Mouse (Mus musculus) embryonic facial prominence, embryonic 15.5 days (tissue): Measurements from ENCODE around the gene Polr2l. TPM values are rescaled to one million over a fixed set of nuclear protein-coding genes. Genes with fewer than 3 reads are reported as not detected.
A peak's percentile ranks its signal among the peaks of the same experiment; 100 is the strongest.

ENCODE experiments used
- ATAC-seq: fragments of 200-750 bp; cut with Nextera tagmentation; 2 replicates; pipeline ENCODE4 v1.8.0; 2017; ENCODE audit warnings: low read depth, moderate TSS enrichment; ENCODE audit not compliant: insufficient number of reproducible peaks, low FRiP score, low TSS enrichment
- H3K27ac ChIP-seq: fragments of 300-500 bp; sonication (generic); replicated peaks from 2 replicates; pipeline ENCODE4 v1.5.1; 2015; ENCODE audit warnings: mild to moderate bottlenecking, inconsistent platforms
- H3K27me3 ChIP-seq: fragments of 300-500 bp; sonication (generic); 2 replicates; pipeline ENCODE4 v1.6.1; 2015; ENCODE audit warnings: inconsistent platforms
- H3K36me3 ChIP-seq: fragments of 300-500 bp; sonication (generic); 2 replicates; pipeline ENCODE4 v1.6.1; 2015; ENCODE audit warnings: mild to moderate bottlenecking, inconsistent platforms
- H3K4me1 ChIP-seq: fragments of 300-500 bp; sonication (generic); 2 replicates; pipeline ENCODE4 v1.6.1; 2015; ENCODE audit warnings: inconsistent platforms
- H3K4me2 ChIP-seq: fragments of 300-500 bp; sonication (generic); replicated peaks from 2 replicates; pipeline ENCODE4 v1.6.1; 2015; ENCODE audit warnings: mild to moderate bottlenecking, inconsistent platforms
- H3K4me3 ChIP-seq: fragments of 300-500 bp; sonication (generic); replicated peaks from 2 replicates; pipeline ENCODE4 v1.5.1; 2015; ENCODE audit warnings: mild to moderate bottlenecking, inconsistent platforms
- H3K9ac ChIP-seq: fragments of 300-500 bp; sonication (generic); 2 replicates; pipeline ENCODE4 v1.6.1; 2015; ENCODE audit warnings: inconsistent platforms
- H3K9me3 ChIP-seq: fragments of 300-500 bp; sonication (generic); replicated peaks from 2 replicates; pipeline ENCODE4 v1.6.1; 2016; ENCODE audit warnings: inconsistent platforms
- WGBS: fragments of 180-500 bp; shearing (Covaris S2); methylation state at CpG from one replicate; pipeline ENCODE4 v1.1.7; 2015; 5-methylcytosine and 5-hydroxymethylcytosine counted together
- polyA plus RNA-seq: library from polyadenylated mRNA; unstranded; fragments of >200 nt; fragmentation: Nextera tagmentation; extraction: Ambion mirVana; gene quantifications from 2 replicates; pipeline ENCODE4 v1.2.1, GENCODE M21; 2015

Gene Polr2l
- 63.9 and 66.4 TPM in 2 replicates for polyA plus RNA-seq

DNA sequence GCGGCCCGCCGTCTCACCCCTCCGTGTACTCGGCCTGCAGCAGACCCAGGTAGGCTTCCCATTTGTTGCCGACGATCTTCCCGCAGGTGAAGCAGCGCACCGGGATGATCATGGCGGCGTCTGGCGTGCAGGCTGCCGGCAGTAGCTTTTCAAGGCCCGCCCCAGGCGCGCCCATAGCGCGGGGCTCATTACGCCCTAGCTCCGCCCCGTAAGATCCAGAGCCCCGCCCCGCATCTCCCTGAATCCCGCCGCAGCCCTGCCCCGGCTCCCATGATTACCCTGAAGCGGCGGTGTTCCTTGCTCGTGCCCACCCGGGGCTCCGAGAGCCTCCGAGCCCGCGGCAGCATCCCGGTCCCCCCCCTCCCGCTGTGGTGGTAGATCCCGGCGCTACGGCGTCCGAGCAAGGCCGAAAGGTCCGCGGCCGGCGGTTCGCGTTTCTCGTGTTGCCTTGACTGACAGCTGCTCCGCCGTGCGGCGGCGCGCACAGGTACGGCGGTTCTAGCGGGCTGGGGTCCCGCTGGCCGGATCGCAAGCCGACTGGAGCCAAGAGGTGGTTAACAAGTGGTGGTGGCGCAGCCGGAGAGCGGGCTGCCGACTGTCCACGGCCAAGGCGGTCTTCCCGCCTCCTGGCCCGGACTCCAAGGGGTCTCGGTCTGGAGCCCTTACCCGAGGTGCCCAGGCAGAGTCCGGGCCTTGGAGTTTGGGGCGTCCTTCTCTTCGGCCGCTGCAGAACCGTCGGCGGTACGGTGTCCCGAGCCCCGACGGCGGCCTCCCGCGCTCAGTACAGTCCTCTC, at the start of gene Polr2l, which contains the start of gene Tspan4:
TSS of gene Polr2l (minus strand) at position 122 of the 794 bp plus-strand sequence.
TSS of gene Tspan4 (plus strand) at position 230 of the 794 bp plus-strand sequence.
- Histone ChIP-seq H3K9me3 (no peaks in the 10 kb centered on the region), H3K4me3 (peak within 1 kb of the TSS; percentile 76), H3K9ac (peak within 1 kb of the TSS; percentile 71), H3K36me3 (peaks cover 25% of the 10 kb centered on the region), H3K4me1 (peaks cover 45% of the 10 kb centered on the region), H3K27ac (peak within 1 kb of the TSS; percentile 92), H3K27me3 (no peaks in the 10 kb centered on the region), H3K4me2 (peak within 1 kb of the TSS; percentile 90)
- peak; percentile 61 for ATAC-seq
- WGBS: under 1% methylated on average over 82 of the region's 87 CpGs

DNA sequence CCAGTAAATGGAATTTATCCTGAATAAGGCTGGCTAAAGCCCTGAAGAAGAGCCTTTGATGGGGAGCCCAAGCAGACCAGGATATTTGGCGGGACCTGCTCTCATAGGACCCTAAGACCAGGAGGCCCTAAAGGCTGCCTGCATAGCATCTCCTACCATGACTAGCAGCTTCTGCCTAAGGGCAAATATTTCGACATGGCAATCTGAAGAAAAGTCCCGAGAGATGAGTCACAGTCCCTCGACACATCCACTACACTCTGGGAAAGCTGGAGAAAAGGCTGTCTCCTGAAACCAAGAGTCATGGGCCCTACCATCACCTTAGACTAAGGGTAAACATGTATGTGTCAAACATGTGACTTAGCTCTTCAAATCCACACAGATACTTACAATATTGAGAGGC, 49.3 kb upstream of the Polr2l start:
- WGBS: 67% methylated on average over 4 of the region's 4 CpGs
- Histone ChIP-seq H3K27ac (no peak overlapping the region), H3K36me3 (peaks cover 34% of the 10 kb centered on the region), H3K4me2 (no peak overlapping the region), H3K27me3 (no peaks in the 10 kb centered on the region), H3K9me3 (no peaks in the 10 kb centered on the region), H3K4me3 (no peak overlapping the region), H3K9ac (no peak overlapping the region), H3K4me1 (no peaks in the 10 kb centered on the region; the same call in 1 of the 2 replicates)
- no peak for ATAC-seq

DNA sequence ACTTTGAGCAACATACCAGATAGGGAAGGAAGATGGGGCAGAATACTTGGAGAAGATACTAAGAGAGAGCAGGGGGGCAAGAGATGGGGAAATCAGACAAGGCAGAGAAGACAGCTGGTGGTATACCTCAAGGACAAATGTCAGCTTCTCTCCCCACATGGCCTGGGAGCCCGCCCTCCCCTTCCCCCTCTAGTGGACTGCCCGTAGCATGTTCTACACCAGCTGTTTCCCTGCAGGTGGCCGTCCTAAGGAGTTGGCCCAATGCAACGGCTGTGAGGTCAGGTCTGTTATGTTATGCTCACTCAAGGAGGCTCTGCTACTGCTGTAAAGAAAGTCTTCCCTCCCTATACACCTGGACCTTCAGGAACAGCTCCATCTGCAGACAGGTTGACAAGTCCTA, 48.1 kb upstream of the Polr2l start:
- H3K4me3 ChIP-seq: no peak overlapping the region
- ATAC-seq: no peak
- H3K27me3 ChIP-seq: no peaks in the 10 kb centered on the region
- no peaks in the 10 kb centered on the region for H3K9me3 ChIP-seq
- H3K27ac ChIP-seq: no peak overlapping the region
- no peak overlapping the region for H3K4me2 ChIP-seq
- 57% methylated on average over 3 of the region's 4 CpGs for WGBS
- no peak overlapping the region for H3K9ac ChIP-seq
- no peaks in the 10 kb centered on the region; the same call in 1 of the 2 replicates for H3K4me1 ChIP-seq
- H3K36me3 ChIP-seq: peaks cover 24% of the 10 kb centered on the region

DNA sequence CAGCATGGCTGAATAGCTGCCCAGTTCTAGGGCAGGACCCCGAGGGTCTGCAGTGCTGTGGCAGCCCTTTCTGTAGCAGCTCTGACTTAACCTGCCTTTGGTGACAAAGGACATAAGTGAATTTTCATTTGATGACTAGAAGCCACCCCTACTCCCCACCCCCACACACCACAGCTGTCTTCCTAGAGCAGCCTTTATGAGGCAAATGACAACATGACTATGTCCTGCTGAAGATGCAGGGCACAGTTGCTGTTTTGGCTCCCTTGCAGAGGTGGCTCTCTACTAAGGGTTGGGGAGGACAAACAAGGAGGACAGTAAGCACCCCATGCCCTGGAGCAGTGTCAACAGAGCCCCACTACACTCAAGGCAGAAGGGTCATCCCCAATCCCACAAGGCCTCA, 44.9 kb upstream of the Polr2l start:
- Histone ChIP-seq H3K36me3 (peaks cover 17% of the 10 kb centered on the region; the same call in 1 of the 2 replicates), H3K27ac (no peak overlapping the region), H3K9me3 (no peaks in the 10 kb centered on the region), H3K4me1 (0 out of 2 replicates have a peak, but pooled peaks cover 2% of the 10 kb centered on the region), H3K27me3 (no peaks in the 10 kb centered on the region), H3K4me2 (no peak overlapping the region), H3K9ac (no peak overlapping the region), H3K4me3 (no peak overlapping the region)
- no peak for ATAC-seq
- WGBS: 76% methylated on average over 1 of the region's 1 CpGs

DNA sequence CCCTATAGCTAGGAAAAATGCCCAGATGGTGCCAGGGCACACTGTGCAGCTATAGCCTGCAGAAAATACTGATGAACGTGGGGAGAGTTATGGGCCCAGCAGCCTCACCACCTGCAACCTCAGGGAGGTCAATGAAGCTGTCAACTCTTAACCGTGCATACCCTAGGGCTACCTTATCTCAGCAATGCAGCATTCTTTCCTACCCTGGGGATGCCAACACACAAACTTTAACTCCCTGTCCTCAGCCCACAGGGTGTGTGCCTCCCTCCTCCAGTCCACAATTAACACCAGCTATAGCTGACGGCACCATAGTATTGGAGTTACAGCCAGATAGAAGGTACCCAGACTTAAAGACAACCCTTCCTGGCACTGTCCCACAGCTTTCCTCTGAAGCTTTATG, 44.0 kb upstream of the Polr2l start:
- H3K4me3 ChIP-seq: no peak overlapping the region
- peak overlapping the region; percentile 53; the same call in 1 of the 2 replicates for H3K27ac ChIP-seq
- no peak overlapping the region for H3K9ac ChIP-seq
- H3K9me3 ChIP-seq: no peaks in the 10 kb centered on the region
- H3K27me3 ChIP-seq: no peaks in the 10 kb centered on the region
- 0 out of 2 replicates have a peak, but pooled peaks cover 2% of the 10 kb centered on the region for H3K4me1 ChIP-seq
- H3K4me2 ChIP-seq: no peak overlapping the region
- 70% methylated on average over 3 of the region's 3 CpGs for WGBS
- no peak for ATAC-seq
- peaks cover 19% of the 10 kb centered on the region; the same call in 1 of the 2 replicates for H3K36me3 ChIP-seq

DNA sequence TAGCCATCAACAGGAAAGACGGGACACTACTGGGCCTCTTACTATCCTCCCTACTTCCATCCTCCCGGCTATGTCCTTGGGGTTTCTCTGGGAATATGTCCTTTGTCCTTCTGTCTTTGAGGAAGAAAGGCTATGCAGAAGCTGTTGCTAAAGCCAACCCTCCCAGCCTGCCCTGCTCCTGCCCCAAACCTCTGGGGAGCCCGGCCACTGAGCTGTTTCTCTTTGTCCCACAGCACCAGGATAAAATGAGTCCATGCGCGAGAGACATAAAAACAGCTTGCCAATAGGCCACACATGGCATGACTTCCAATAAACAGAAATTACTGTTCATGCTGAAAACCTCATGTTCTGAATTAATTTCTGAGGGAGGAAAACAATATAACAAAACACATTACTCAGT, 43.4 kb upstream of the Polr2l start:
- 67% methylated on average over 5 of the region's 5 CpGs for WGBS
- H3K9ac ChIP-seq: no peak overlapping the region
- no peak overlapping the region for H3K4me2 ChIP-seq
- H3K4me1 ChIP-seq: 0 out of 2 replicates have a peak, but pooled peaks cover 2% of the 10 kb centered on the region
- H3K36me3 ChIP-seq: peaks cover 24% of the 10 kb centered on the region; the same call in 1 of the 2 replicates
- H3K27ac ChIP-seq: peak overlapping the region; percentile 53; the same call in 1 of the 2 replicates
- no peak overlapping the region for H3K4me3 ChIP-seq
- H3K27me3 ChIP-seq: no peaks in the 10 kb centered on the region
- no peaks in the 10 kb centered on the region for H3K9me3 ChIP-seq
- ATAC-seq: no peak

DNA sequence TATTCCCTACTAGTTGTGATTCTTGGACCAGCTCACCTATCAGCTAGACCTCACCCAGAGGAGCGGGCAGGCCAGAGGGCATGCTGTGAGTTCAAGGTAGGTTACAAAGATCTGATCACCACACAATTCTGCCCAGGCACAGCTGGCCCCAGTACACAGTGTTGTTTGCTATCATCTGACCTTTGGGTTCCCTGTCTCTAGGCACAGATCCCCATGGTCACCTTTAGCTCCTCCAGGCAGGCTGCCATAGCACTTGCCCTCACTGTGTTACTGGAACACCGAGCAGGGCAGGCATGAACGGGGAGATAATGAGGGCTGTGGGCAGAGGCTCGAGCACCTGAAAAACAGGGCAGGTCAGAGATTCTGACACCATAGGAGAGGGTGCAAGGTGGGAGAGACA, 42.7 kb upstream of the Polr2l start:
- WGBS: 89% methylated on average over 4 of the region's 4 CpGs
- no peak for ATAC-seq
- Histone ChIP-seq H3K4me3 (no peak overlapping the region), H3K9ac (no peak overlapping the region), H3K4me2 (no peak overlapping the region), H3K9me3 (no peaks in the 10 kb centered on the region), H3K27me3 (no peaks in the 10 kb centered on the region), H3K36me3 (peaks cover 29% of the 10 kb centered on the region; the same call in 1 of the 2 replicates), H3K27ac (0 out of 2 replicates have a peak overlapping the region, but pooled peaks have one; percentile 53), H3K4me1 (0 out of 2 replicates have a peak, but pooled peaks cover 2% of the 10 kb centered on the region)

DNA sequence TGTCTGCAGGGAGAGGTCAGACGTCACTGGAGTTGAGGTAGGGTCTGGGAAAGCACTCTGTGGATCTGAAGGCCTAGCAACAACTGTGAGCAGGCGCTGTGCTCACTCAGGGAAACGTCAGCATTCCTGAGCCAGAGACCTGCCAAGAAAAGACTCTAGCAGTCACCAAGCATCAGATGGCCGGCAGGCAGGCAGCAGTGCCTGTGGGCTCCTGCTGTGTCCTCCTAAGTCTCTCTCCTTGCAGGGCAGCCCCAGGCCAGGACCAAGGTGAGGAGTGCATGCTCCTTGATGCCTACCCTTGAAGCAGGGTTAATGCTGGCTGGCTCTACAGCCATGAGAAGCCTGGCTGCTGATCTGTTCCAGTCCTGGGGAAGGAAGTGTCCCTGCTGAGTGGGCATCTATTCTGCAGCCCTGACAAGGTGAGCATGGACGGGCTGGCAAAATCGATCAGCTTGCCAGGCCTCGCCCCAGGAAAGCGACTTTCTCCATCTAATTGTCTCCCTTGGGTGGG, 35.8 kb upstream of the Polr2l start:
- Histone ChIP-seq H3K9ac (no peak overlapping the region), H3K4me3 (no peak overlapping the region), H3K36me3 (peaks cover 45% of the 10 kb centered on the region), H3K9me3 (no peaks in the 10 kb centered on the region), H3K4me1 (no peaks in the 10 kb centered on the region), H3K4me2 (no peak overlapping the region), H3K27ac (no peak overlapping the region), H3K27me3 (no peaks in the 10 kb centered on the region)
- no peak for ATAC-seq
- WGBS: 68% methylated on average over 8 of the region's 8 CpGs

DNA sequence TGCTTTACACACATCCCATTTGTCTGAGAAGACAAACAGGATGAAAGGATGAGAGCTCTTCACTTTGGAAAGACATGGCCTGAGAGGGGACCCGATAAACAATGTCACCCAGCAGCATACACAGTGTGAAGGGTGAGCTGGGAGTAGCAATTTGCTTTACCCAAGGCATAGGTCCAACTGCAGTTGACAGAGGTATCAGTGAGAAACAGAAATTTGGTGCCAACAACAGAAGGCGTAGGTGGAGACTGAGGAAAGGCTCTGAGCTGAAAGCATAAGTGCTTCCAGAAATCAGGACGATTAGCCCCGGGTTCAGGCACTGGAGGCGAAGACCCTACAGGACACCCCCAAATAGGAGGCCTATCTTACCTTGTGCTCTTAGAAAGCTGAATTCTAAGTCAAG, 35.3 kb upstream of the Polr2l start:
- H3K4me2 ChIP-seq: no peak overlapping the region
- ATAC-seq: no peak
- no peaks in the 10 kb centered on the region for H3K9me3 ChIP-seq
- WGBS: 88% methylated on average over 5 of the region's 5 CpGs
- no peaks in the 10 kb centered on the region for H3K27me3 ChIP-seq
- no peaks in the 10 kb centered on the region for H3K4me1 ChIP-seq
- H3K27ac ChIP-seq: no peak overlapping the region
- H3K9ac ChIP-seq: no peak overlapping the region
- peaks cover 42% of the 10 kb centered on the region for H3K36me3 ChIP-seq
- H3K4me3 ChIP-seq: no peak overlapping the region

DNA sequence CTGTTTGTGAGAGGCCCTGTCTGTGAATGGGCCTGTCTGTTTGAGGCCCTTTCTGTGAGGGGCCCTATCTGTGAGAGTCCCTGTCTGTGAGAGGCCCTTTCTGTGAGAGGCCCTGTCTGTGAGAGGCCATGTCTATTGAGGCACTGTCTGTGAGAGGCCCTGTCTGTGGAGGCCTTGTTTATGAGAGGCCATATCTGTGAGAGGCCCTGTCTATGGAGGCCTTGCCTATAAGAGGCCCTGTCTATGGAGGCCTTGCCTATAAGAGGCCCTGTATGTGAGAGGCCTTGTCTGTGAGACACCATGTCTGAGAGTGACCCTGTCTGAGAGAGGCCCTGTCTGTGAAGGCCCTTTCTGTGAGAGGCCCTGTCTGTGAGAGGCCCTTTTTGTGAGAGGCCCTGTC, 33.2 kb upstream of the Polr2l start:
- Histone ChIP-seq H3K4me1 (no peaks in the 10 kb centered on the region), H3K4me3 (no peak overlapping the region), H3K9ac (no peak overlapping the region), H3K36me3 (peaks cover 30% of the 10 kb centered on the region), H3K9me3 (no peaks in the 10 kb centered on the region), H3K4me2 (no peak overlapping the region), H3K27ac (no peak overlapping the region), H3K27me3 (no peaks in the 10 kb centered on the region)
- ATAC-seq: no peak; the same call in 1 of the 2 replicates

DNA sequence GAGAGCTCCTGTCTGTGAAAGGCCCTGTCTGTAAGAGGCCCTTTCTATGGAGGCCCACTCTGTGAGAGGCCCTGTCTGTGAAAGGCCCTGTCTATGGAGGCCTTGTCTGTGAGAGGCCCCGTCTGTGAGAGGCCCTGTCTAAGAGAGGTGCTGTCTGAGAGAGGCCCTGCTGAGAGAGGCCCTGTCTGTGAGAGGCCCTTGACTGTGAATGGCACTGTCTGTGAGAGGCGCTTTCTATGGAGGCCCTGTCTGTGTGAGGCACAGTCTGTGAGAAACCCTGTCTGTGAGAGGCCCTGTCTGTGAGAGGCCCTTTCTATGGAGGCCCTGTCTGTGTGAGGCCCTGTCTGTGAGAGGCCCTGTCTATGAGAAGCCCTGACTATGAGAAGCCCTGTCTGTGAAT, 31.3 kb upstream of the Polr2l start:
- WGBS: 83% methylated on average over 2 of the region's 2 CpGs
- no peak overlapping the region for H3K27ac ChIP-seq
- no peak overlapping the region for H3K4me2 ChIP-seq
- ATAC-seq: no peak
- H3K9me3 ChIP-seq: no peaks in the 10 kb centered on the region
- peaks cover 34% of the 10 kb centered on the region for H3K36me3 ChIP-seq
- no peaks in the 10 kb centered on the region for H3K27me3 ChIP-seq
- H3K9ac ChIP-seq: no peak overlapping the region
- H3K4me1 ChIP-seq: no peaks in the 10 kb centered on the region
- no peak overlapping the region for H3K4me3 ChIP-seq
